Mouse (Mus musculus) adipocyte (in vitro differentiated cells): ENCODE measurements around the gene Akr1b3.
A peak's percentile ranks its signal among the peaks of the same experiment; 100 is the strongest.

Experiments used
- DNase-seq: peaks from one replicate; pipeline ENCODE4 v3.0.0-alpha.2; 2016; ENCODE audit warnings: low spot score

The Akr1b3 gene

GRCm38 (mm10) chr6:34322121-34322520 is 4.8 kb upstream of the Akr1b3 start:
- no peak for DNase-seq

GRCm38 (mm10) chr6:34318636-34319035 is 1.4 kb upstream of the Akr1b3 start:
- no peak for DNase-seq

GRCm38 (mm10) chr6:34318172-34318571 is 894 bp upstream of the Akr1b3 start:
- no peak for DNase-seq

- DNase-seq = peak; percentile 52
Measured at GRCm38 (mm10) chr6:34313921-34314320, 3.4 kb downstream of the Akr1b3 start.

- DNase-seq = no peak
Measured at GRCm38 (mm10) chr6:34313386-34313785, 3.9 kb downstream of the Akr1b3 start.

- DNase-seq = no peak
Measured at GRCm38 (mm10) chr6:34310023-34310595, 7.2 kb downstream of the Akr1b3 start.

- DNase-seq = no peak
Measured at GRCm38 (mm10) chr6:34309526-34309925, 7.8 kb downstream of the Akr1b3 start.

GRCm38 (mm10) chr6:34306797-34307196 is 10.5 kb downstream of the Akr1b3 start:
- DNase-seq = no peak

- DNase-seq = peak; percentile 85
Measured at GRCm38 (mm10) chr6:34304675-34305241, 12.5 kb downstream of the Akr1b3 start.

- no peak for DNase-seq
Measured at GRCm38 (mm10) chr6:34297055-34297454, 20.2 kb downstream of the Akr1b3 start.

GRCm38 (mm10) chr6:34295437-34295836 is 21.8 kb downstream of the Akr1b3 start:
- no peak for DNase-seq

GRCm38 (mm10) chr6:34292882-34293487 is 24.3 kb downstream of the Akr1b3 start:
- DNase-seq = peak; percentile 90

- no peak for DNase-seq
Measured at GRCm38 (mm10) chr6:34292196-34292881, 24.9 kb downstream of the Akr1b3 start.

GRCm38 (mm10) chr6:34290681-34291080 is 26.6 kb downstream of the Akr1b3 start:
- no peak for DNase-seq

- DNase-seq = no peak
Measured at GRCm38 (mm10) chr6:34290091-34290490, 27.2 kb downstream of the Akr1b3 start.

- peak; percentile 18 for DNase-seq
Measured at GRCm38 (mm10) chr6:34288098-34288497, 29.2 kb downstream of the Akr1b3 start.

- DNase-seq = no peak
Measured at GRCm38 (mm10) chr6:34286841-34287240, 30.4 kb downstream of the Akr1b3 start.

GRCm38 (mm10) chr6:34278385-34278784 is 38.9 kb downstream of the Akr1b3 start:
- DNase-seq = no peak

GRCm38 (mm10) chr6:34277665-34278064 is 39.6 kb downstream of the Akr1b3 start:
- DNase-seq = peak; percentile 83

- DNase-seq = peak; percentile 91
Measured at GRCm38 (mm10) chr6:34274346-34274745, 42.9 kb downstream of the Akr1b3 start.

- no peak for DNase-seq
Measured at GRCm38 (mm10) chr6:34273073-34273472, 44.2 kb downstream of the Akr1b3 start.

GRCm38 (mm10) chr6:34272462-34272861 is 44.8 kb downstream of the Akr1b3 start:
- no peak for DNase-seq

GRCm38 (mm10) chr6:34270717-34271116 is 46.6 kb downstream of the Akr1b3 start:
- DNase-seq = no peak
